Mouse (Mus musculus): ENCODE measurements around the gene Nkx1-2. TPM values are rescaled to one million over a fixed set of nuclear protein-coding genes. Genes with fewer than 3 reads are reported as not detected.
A peak's percentile ranks its signal among the peaks of the same experiment; 100 is the strongest.

Gene Nkx1-2
- total RNA-seq (2021), result not detected

GRCm38 (mm10) chr7:132599071-132599975, at the start of gene Nkx1-2:
Gene Nkx1-2, minus strand, starts transcription at chr7:132599637.
- intact Hi-C loops (cut with DNase I), result no loop called here
- DNase-seq, result no peak

- intact Hi-C loops (cut with DNase I), result no loop called here
- DNase-seq, result no peak
These were observed 47.1 kb upstream of the Nkx1-2 start for GRCm38 (mm10) chr7:132646514-132646913.

GRCm38 (mm10) chr7:132644605-132645279, 45.3 kb upstream of the Nkx1-2 start:
- DNase-seq, result no peak
- intact Hi-C loops (cut with DNase I), result no loop called here

DNA sequence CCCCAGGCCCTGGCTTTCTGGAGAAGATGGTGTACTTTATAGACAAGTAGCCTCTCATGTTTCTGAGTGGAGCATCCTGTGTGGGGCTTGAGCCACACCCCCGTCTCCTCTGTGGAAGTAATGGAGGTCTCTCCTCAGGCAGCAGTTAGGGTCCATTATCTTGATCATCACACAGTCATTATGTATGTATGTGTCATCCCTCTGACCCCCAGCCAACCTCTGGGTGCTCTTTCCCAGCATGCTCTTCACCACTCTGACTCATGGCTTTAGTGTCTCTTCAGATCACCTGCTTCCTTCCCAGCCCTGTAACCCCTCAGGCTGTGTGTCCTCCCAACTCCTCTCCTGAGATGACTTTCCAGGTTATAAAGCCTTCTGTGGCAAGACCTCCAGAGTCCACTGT, 42.2 kb upstream of the Nkx1-2 start:
- intact Hi-C loops (cut with DNase I), result no loop called here
- no peak for DNase-seq

GRCm38 (mm10) chr7:132640946-132641345, 41.5 kb upstream of the Nkx1-2 start:
- peak in 1 of 2 experiments; percentile 52 for DNase-seq

DNA sequence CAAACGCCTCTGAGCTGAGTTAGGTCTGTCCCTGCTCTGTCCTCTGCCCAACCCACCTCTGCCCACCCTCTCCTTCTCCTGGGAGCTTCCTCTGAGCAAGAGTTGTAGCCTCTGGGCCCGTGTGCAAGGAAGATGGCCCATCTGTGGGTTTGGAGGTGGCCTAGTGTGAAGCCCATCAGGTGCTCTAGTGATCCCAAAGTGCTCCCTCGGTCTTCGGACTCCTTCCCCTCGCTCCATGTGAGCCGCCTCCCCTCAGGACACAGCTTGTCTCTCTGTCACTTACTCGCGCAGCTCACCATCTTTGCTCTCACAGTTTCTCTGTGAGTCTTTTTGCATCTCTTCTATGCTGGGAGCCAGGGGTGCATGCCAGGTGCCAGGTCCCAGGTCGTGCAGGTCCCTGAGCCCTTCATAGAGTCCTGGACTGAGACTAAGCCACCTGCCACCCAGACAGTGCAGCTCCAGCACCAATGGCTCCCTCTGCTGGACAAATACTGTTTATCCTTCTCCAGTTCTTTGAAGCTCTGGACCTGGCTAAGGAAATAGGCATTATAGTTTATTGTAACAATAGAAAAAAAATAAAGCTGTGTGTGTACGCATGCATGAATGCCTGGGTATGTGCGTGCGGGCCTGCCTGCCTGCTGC, 39.1 kb upstream of the Nkx1-2 start:
- peak; percentile 59 to 75 for DNase-seq
- intact Hi-C loops (cut with DNase I), result loop anchor here (5.0 kb wide), 2 partner anchors 61 to 411 kb away; partner anchors contain the start of gene Oat

More at GRCm38 (mm10) chr7:132640946-132641345, 41.5 kb upstream of the Nkx1-2 start:
- intact Hi-C loops (cut with DNase I), result no loop called here

GRCm38 (mm10) chr7:132637292-132637691, 37.9 kb upstream of the Nkx1-2 start:
- intact Hi-C loops (cut with DNase I), result loop anchor here (5.0 kb wide), 2 partner anchors 60 to 410 kb away; partner anchors contain the start of gene Oat
- DNase-seq, result no peak

DNA sequence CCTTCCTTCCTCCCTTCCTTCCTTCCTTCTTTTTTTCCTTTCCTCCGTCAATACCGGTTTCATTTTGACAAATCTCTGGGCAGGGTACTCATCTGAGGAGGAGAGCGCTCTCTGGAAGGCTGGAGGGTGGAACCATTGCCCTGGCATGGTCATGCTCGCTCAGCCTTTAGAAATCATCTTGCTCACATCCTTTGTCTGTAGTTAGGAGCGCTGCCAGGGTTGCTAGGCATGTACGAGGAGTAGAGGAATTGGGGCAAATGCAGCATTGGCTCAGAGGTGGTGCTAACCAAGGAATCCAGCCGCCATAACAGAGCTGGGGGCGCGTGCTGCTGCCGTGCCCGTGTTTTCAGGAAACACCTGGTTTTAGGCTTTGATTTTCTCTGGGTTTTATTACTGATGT, 31.9 kb upstream of the Nkx1-2 start:
- intact Hi-C loops (cut with DNase I), result no loop called here
- DNase-seq, result no peak

- DNase-seq, result peak; percentile 67 to 73
- intact Hi-C loops (cut with DNase I), result no loop called here
These were observed 28.0 kb upstream of the Nkx1-2 start for GRCm38 (mm10) chr7:132627448-132627847.

DNA sequence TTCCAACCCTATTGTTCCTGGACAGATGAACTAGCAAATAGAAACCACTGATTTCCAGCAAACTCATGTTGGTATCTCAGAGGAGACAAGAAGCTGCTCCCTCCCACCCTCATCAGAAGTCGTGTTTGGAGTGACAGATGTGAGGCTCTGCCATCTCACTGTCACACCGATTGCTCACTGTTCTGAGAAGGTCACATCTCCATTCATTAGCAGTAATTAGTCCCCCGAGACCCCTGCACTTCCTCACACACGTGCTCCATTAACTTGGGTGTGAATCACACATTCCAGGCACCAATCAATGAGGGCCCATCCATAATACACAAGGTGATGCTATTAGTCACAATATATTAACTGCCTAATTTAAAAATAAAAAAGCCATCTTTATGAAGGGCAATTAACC, 26.7 kb upstream of the Nkx1-2 start:
- no peak for DNase-seq
- intact Hi-C loops (cut with DNase I), result no loop called here

- intact Hi-C loops (cut with DNase I), result no loop called here
- DNase-seq, result no peak
These were observed 24.7 kb upstream of the Nkx1-2 start for GRCm38 (mm10) chr7:132624161-132624560.

- intact Hi-C loops (cut with DNase I), result no loop called here
These were observed 20.8 kb upstream of the Nkx1-2 start for GRCm38 (mm10) chr7:132619975-132620918.

DNA sequence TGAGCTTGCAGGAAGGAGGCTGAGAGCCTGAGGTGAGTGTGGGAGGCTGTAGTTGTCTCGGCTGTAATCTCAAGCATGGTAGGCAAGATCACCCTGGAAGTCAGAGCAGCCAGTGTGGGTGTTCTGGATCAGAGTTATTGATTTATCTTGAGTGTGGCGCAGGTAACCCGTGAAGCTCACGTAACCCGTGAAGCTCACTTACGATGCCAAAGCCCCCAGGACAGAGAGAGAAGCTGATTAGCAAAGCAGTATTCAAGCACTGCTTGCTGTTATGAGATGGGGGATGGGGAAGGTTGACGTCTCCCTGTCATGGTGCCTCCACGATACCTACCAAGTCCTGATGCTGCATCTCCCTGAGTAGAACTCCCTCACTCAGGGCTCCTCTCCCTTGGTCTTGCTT, 20.1 kb upstream of the Nkx1-2 start:
- intact Hi-C loops (cut with DNase I), result no loop called here
- no peak for DNase-seq

More at GRCm38 (mm10) chr7:132619975-132620918, 20.8 kb upstream of the Nkx1-2 start:
- no peak for DNase-seq

GRCm38 (mm10) chr7:132617021-132617564, 17.7 kb upstream of the Nkx1-2 start:
- no peak for DNase-seq
- intact Hi-C loops (cut with DNase I), result no loop called here

DNA sequence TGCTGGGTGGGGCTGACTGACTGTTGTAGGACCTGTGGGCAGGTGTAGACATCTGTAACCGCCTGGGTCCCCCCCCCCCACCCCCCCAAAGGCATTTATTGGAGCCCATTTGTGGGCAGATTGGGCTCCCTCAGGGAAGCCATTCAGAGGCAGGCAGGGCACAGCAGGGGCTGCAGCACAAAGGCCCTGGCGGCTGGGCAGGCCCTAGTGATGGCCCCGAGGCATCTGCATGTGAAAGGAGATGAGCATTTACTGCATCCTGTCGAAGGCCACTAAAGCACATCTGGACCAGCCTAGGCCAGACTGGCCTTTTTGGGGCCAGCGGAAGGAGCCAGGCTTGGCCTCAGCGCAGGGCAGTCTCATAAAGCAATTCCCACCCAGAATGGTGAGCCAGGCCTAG, 17.0 kb upstream of the Nkx1-2 start:
- DNase-seq, result no peak
- intact Hi-C loops (cut with DNase I), result no loop called here

DNA sequence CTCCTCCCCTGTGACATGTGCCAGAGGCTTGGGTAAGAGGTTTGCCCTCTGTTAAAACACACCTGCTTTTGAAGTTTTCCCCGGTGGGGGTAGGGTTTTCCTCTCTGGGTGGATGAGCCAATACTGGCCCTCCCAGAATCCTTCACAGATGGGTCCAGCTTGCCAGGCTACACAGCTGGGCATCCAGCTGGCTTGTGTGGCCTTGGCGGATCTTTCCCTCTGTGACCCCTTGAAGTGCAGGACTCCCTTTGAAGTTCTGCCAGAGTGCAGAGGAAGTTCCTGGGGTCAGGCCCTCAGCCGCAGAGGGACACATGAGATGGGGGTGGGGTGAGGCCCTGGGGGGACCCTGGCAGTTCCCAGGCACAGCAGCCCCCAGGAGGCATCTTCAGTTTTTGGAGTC, 15.9 kb upstream of the Nkx1-2 start:
- intact Hi-C loops (cut with DNase I), result no loop called here
- no peak for DNase-seq

GRCm38 (mm10) chr7:132611530-132611929, 12.1 kb upstream of the Nkx1-2 start:
- DNase-seq, result no peak
- intact Hi-C loops (cut with DNase I), result no loop called here

DNA sequence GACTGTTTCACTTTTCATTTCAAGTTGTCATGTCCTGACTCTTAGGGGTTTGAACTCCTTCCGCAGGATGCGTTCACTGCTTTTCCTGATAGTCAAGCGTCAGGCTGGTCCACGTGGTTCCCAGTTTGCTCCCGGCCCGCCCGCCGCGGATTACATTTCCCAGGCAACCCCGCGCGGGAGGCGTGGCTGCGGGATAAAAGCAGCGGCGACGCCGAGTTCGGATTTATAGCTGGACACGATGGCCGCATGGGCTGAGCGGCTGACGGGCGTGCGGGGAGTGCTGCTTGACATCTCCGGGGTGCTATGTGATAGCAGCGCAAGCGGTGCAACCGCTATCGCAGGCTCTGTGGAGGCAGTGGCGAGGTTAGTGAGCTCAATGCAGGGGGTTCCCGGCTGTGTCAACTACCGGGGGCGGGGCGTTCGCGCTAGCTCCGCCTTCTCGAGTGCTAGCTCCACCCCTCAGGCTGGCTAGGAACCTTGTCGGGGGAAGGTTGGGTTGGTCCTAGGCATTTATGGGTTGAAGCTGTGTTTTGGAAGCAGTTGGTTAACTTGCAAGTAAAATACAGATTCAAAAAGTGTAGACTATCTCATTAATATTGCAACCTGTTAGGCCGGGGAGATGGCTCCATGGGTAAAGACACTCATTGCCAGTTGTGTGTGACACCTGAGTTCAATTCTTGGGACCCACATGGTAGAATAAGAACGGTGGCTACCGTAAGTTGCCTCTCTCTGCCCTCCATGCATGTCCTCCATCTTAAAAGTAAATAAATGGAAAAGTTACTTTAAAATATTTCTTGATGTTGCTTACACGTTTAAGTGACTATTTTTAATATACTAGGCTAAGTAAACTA, 11.3 kb upstream of the Nkx1-2 start, which contains the start of gene Lhpp:
Gene Lhpp, plus strand, starts transcription at position 171 of the 851 bp plus-strand sequence.
- intact Hi-C loops (cut with DNase I), result no loop called here
- peak; percentile 83 to 89 for DNase-seq
